Mouse (Mus musculus): ENCODE data around the gene Acaca. TPM values are rescaled to one million over a fixed set of nuclear protein-coding genes. Genes with fewer than 3 reads are reported as not detected.

Acaca gene
- 22.5 TPM in 2 replicates for polyA plus RNA-seq (2014; fragmentation: Nextera tagmentation; extraction: Ambion mirVana)

GRCm38 (mm10) chr11:84128943-84129798, at the start of gene Acaca, which contains the start of gene Tada2a:
Gene Acaca (plus strand): TSS chr11:84129672.
Gene Tada2a (minus strand): TSS chr11:84129600.
- Histone ChIP-seq H3K9ac (replicated peaks; ENCODE audit: low read length) (peak within 1 kb of the TSS; percentile 91), H3K4me2 (ENCODE audit: low read depth, low read length) (peak within 1 kb of the TSS; percentile 76), H3K4me3 (ENCODE audit: low read depth, low read length) (peak within 1 kb of the TSS; percentile 74), H3K36me3 (replicated peaks; ENCODE audit: control insufficient read depth, insufficient read depth, low read depth, low read length) (peaks cover 5% of the 10 kb centered on the region; the same call in 1 of the 2 replicates), H3K27me3 (ENCODE audit: control insufficient read depth, insufficient read depth, low read length) (no peaks in the 10 kb centered on the region), H3K9me3 (replicated peaks; ENCODE audit: control insufficient read depth, low read length) (no peaks in the 10 kb centered on the region), H3K27ac (replicated peaks; ENCODE audit: low read depth, low read length) (no peak within 1 kb of the TSS), H3K4me1 (ENCODE audit: control insufficient read depth, insufficient read depth, low read length) (no peaks in the 10 kb centered on the region)
- ATAC-seq (replicated peaks; ENCODE audit: insufficient number of reproducible peaks, low FRiP score, low TSS enrichment, low read depth) (peak; percentile 85), DNase-seq (ENCODE audit: low spot score) (peak; percentile 87)
- WGBS, result under 1% methylated on average over 83 of the region's 83 CpGs

DNA sequence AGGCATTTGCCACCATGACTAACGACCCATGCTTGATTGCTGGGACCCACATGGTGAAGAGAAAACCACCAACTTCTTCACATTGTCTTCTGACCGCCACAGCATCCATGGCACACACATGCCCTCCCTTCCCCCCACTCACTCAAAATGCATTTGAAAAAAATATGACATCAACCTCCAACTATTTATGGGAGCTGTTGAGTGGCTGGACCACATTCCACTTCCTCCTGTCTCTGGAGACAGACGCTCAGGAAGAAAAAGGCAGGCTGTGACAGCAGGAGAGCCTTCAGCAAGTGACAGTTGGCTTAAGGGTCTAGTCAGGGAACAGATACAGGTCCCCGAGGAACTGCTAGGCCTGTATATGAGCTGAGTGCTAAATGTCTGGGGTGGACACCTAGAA, 49.6 kb upstream of the Acaca start:
- Histone ChIP-seq H3K4me2 (ENCODE audit: low read depth, low read length) (no peak overlapping the region), H3K4me1 (ENCODE audit: control insufficient read depth, insufficient read depth, low read length) (no peaks in the 10 kb centered on the region), H3K9ac (replicated peaks; ENCODE audit: low read length) (no peak overlapping the region), H3K9me3 (replicated peaks; ENCODE audit: control insufficient read depth, low read length) (no peaks in the 10 kb centered on the region), H3K27ac (replicated peaks; ENCODE audit: low read depth, low read length) (no peak overlapping the region), H3K27me3 (ENCODE audit: control insufficient read depth, insufficient read depth, low read length) (no peaks in the 10 kb centered on the region), H3K4me3 (ENCODE audit: low read depth, low read length) (no peak overlapping the region), H3K36me3 (replicated peaks; ENCODE audit: control insufficient read depth, insufficient read depth, low read depth, low read length) (no peaks in the 10 kb centered on the region; the same call in 1 of the 2 replicates)
- ATAC-seq (replicated peaks; ENCODE audit: insufficient number of reproducible peaks, low FRiP score, low TSS enrichment, low read depth) (no peak), DNase-seq (ENCODE audit: low spot score) (no peak)
- WGBS, result 82% methylated on average over 4 of the region's 4 CpGs

- Histone ChIP-seq H3K36me3 (replicated peaks; ENCODE audit: control insufficient read depth, insufficient read depth, low read depth, low read length) (no peaks in the 10 kb centered on the region; the same call in 1 of the 2 replicates), H3K4me2 (ENCODE audit: low read depth, low read length) (no peak overlapping the region), H3K9ac (replicated peaks; ENCODE audit: low read length) (no peak overlapping the region), H3K27me3 (ENCODE audit: control insufficient read depth, insufficient read depth, low read length) (no peaks in the 10 kb centered on the region), H3K4me1 (ENCODE audit: control insufficient read depth, insufficient read depth, low read length) (no peaks in the 10 kb centered on the region), H3K9me3 (replicated peaks; ENCODE audit: control insufficient read depth, low read length) (no peaks in the 10 kb centered on the region), H3K4me3 (ENCODE audit: low read depth, low read length) (no peak overlapping the region), H3K27ac (replicated peaks; ENCODE audit: low read depth, low read length) (no peak overlapping the region)
- 88% methylated on average over 3 of the region's 3 CpGs for WGBS
- DNase-seq (ENCODE audit: low spot score) (no peak), ATAC-seq (replicated peaks; ENCODE audit: insufficient number of reproducible peaks, low FRiP score, low TSS enrichment, low read depth) (no peak)
Measured at GRCm38 (mm10) chr11:84080327-84080726, 49.1 kb upstream of the Acaca start.

DNA sequence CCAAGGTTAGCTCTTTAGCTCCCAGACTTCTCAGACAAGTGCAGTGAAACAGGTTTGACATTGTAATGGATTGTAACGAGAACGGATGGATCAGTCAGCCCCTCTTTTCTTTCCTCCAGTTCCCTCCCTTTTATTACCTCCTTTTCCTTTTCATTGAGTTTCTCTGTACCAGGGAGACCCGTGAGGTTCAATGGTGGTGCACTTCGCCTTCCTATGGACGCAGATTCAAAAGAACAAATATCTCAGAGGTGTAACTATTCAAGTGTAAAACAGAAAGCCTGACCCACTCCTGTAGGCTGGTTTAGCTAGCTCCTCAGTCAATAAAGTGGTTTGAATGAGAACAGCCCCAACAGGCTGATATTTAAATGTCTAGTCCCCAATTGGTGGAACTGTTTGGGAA, 47.6 kb upstream of the Acaca start:
- WGBS, result 96% methylated on average over 5 of the region's 5 CpGs
- Histone ChIP-seq H3K27me3 (ENCODE audit: control insufficient read depth, insufficient read depth, low read length) (no peaks in the 10 kb centered on the region), H3K4me2 (ENCODE audit: low read depth, low read length) (no peak overlapping the region), H3K9me3 (replicated peaks; ENCODE audit: control insufficient read depth, low read length) (no peaks in the 10 kb centered on the region), H3K4me3 (ENCODE audit: low read depth, low read length) (no peak overlapping the region), H3K9ac (replicated peaks; ENCODE audit: low read length) (no peak overlapping the region), H3K36me3 (replicated peaks; ENCODE audit: control insufficient read depth, insufficient read depth, low read depth, low read length) (no peaks in the 10 kb centered on the region; the same call in 1 of the 2 replicates), H3K27ac (replicated peaks; ENCODE audit: low read depth, low read length) (no peak overlapping the region), H3K4me1 (ENCODE audit: control insufficient read depth, insufficient read depth, low read length) (no peaks in the 10 kb centered on the region)
- ATAC-seq (replicated peaks; ENCODE audit: insufficient number of reproducible peaks, low FRiP score, low TSS enrichment, low read depth), result no peak
- no peak for DNase-seq (ENCODE audit: low spot score)

GRCm38 (mm10) chr11:84090572-84090971, 38.9 kb upstream of the Acaca start:
- Histone ChIP-seq H3K4me2 (ENCODE audit: low read depth, low read length) (no peak overlapping the region), H3K4me3 (ENCODE audit: low read depth, low read length) (no peak overlapping the region), H3K9me3 (replicated peaks; ENCODE audit: control insufficient read depth, low read length) (no peaks in the 10 kb centered on the region), H3K9ac (replicated peaks; ENCODE audit: low read length) (no peak overlapping the region), H3K27ac (replicated peaks; ENCODE audit: low read depth, low read length) (no peak overlapping the region), H3K27me3 (ENCODE audit: control insufficient read depth, insufficient read depth, low read length) (no peaks in the 10 kb centered on the region), H3K4me1 (ENCODE audit: control insufficient read depth, insufficient read depth, low read length) (no peaks in the 10 kb centered on the region), H3K36me3 (replicated peaks; ENCODE audit: control insufficient read depth, insufficient read depth, low read depth, low read length) (no peaks in the 10 kb centered on the region; the same call in 1 of the 2 replicates)
- ATAC-seq (replicated peaks; ENCODE audit: insufficient number of reproducible peaks, low FRiP score, low TSS enrichment, low read depth) (no peak), DNase-seq (ENCODE audit: low spot score) (no peak)
- 92% methylated on average over 8 of the region's 8 CpGs for WGBS

- ATAC-seq (replicated peaks; ENCODE audit: insufficient number of reproducible peaks, low FRiP score, low TSS enrichment, low read depth), result no peak
- DNase-seq (ENCODE audit: low spot score), result no peak
- 93% methylated on average over 4 of the region's 4 CpGs for WGBS
- Histone ChIP-seq H3K9me3 (replicated peaks; ENCODE audit: control insufficient read depth, low read length) (no peaks in the 10 kb centered on the region), H3K27me3 (ENCODE audit: control insufficient read depth, insufficient read depth, low read length) (no peaks in the 10 kb centered on the region), H3K27ac (replicated peaks; ENCODE audit: low read depth, low read length) (no peak overlapping the region), H3K36me3 (replicated peaks; ENCODE audit: control insufficient read depth, insufficient read depth, low read depth, low read length) (no peaks in the 10 kb centered on the region; the same call in 1 of the 2 replicates), H3K4me3 (ENCODE audit: low read depth, low read length) (no peak overlapping the region), H3K4me1 (ENCODE audit: control insufficient read depth, insufficient read depth, low read length) (no peaks in the 10 kb centered on the region), H3K4me2 (ENCODE audit: low read depth, low read length) (no peak overlapping the region), H3K9ac (replicated peaks; ENCODE audit: low read length) (no peak overlapping the region)
Measured at GRCm38 (mm10) chr11:84095084-84095483, 34.4 kb upstream of the Acaca start.

- DNase-seq (ENCODE audit: low spot score) (no peak), ATAC-seq (replicated peaks; ENCODE audit: insufficient number of reproducible peaks, low FRiP score, low TSS enrichment, low read depth) (no peak)
- no peak overlapping the region for H3K4me3 ChIP-seq (ENCODE audit: low read depth, low read length)
- no peaks in the 10 kb centered on the region for H3K27me3 ChIP-seq (ENCODE audit: control insufficient read depth, insufficient read depth, low read length)
- H3K9me3 ChIP-seq (replicated peaks; ENCODE audit: control insufficient read depth, low read length), result no peaks in the 10 kb centered on the region
- no peaks in the 10 kb centered on the region for H3K4me1 ChIP-seq (ENCODE audit: control insufficient read depth, insufficient read depth, low read length)
- H3K9ac ChIP-seq (replicated peaks; ENCODE audit: low read length), result no peak overlapping the region
- H3K27ac ChIP-seq (replicated peaks; ENCODE audit: low read depth, low read length), result no peak overlapping the region
- WGBS, result 81% methylated on average over 5 of the region's 5 CpGs
- H3K4me2 ChIP-seq (ENCODE audit: low read depth, low read length), result no peak overlapping the region
- no peaks in the 10 kb centered on the region; the same call in none of the 2 replicates for H3K36me3 ChIP-seq (replicated peaks; ENCODE audit: control insufficient read depth, insufficient read depth, low read depth, low read length)
Measured at GRCm38 (mm10) chr11:84097251-84097998, 32.0 kb upstream of the Acaca start.

- no peak for DNase-seq (ENCODE audit: low spot score)
- no peaks in the 10 kb centered on the region for H3K4me1 ChIP-seq (ENCODE audit: control insufficient read depth, insufficient read depth, low read length)
- no peak for ATAC-seq (replicated peaks; ENCODE audit: insufficient number of reproducible peaks, low FRiP score, low TSS enrichment, low read depth)
- H3K4me2 ChIP-seq (ENCODE audit: low read depth, low read length), result no peak overlapping the region
- no peak overlapping the region for H3K27ac ChIP-seq (replicated peaks; ENCODE audit: low read depth, low read length)
- H3K27me3 ChIP-seq (ENCODE audit: control insufficient read depth, insufficient read depth, low read length), result no peaks in the 10 kb centered on the region
- no peak overlapping the region for H3K4me3 ChIP-seq (ENCODE audit: low read depth, low read length)
- H3K9me3 ChIP-seq (replicated peaks; ENCODE audit: control insufficient read depth, low read length), result no peaks in the 10 kb centered on the region
- no peaks in the 10 kb centered on the region; the same call in none of the 2 replicates for H3K36me3 ChIP-seq (replicated peaks; ENCODE audit: control insufficient read depth, insufficient read depth, low read depth, low read length)
- no peak overlapping the region for H3K9ac ChIP-seq (replicated peaks; ENCODE audit: low read length)
Measured at GRCm38 (mm10) chr11:84101182-84101581, 28.3 kb upstream of the Acaca start.

Data from embryonic facial prominence, embryonic 11.5 days (tissue).